Mouse (Mus musculus) small intestine, adult 2 months (tissue): ENCODE measurements around the gene Gpr1. TPM values are rescaled to one million over a fixed set of nuclear protein-coding genes. Genes with fewer than 3 reads are reported as not detected.

Experiments
- H3K27ac ChIP-seq: fragments of 200-500 bp; 2 replicates; pipeline ENCODE4 v1.5.1; 2012; ENCODE audit warnings: low read depth, low read length, control low read depth, inconsistent platforms; ENCODE audit not compliant: insufficient read depth
- H3K27me3 ChIP-seq: fragments of 200-500 bp; 2 replicates; pipeline ENCODE4 v1.6.1; 2012; ENCODE audit warnings: mild to moderate bottlenecking, moderate library complexity, low read length, inconsistent platforms; ENCODE audit not compliant: control insufficient read depth, insufficient read depth
- H3K36me3 ChIP-seq: fragments of 200-500 bp; 2 replicates; pipeline ENCODE4 v1.6.1; 2012; ENCODE audit warnings: mild to moderate bottlenecking, low read length, control low read depth, inconsistent platforms; ENCODE audit not compliant: control insufficient read depth, insufficient read depth
- H3K4me1 ChIP-seq: fragments of 200-500 bp; 2 replicates; pipeline ENCODE4 v1.6.1; 2012; ENCODE audit warnings: low read length, inconsistent platforms, mixed read lengths; ENCODE audit not compliant: control insufficient read depth, insufficient read depth, insufficient read length
- H3K4me3 ChIP-seq: fragments of 200-500 bp; 2 replicates; pipeline ENCODE4 v1.5.1; 2012; ENCODE audit warnings: low read depth, mild to moderate bottlenecking, control low read depth, inconsistent platforms, low read length, moderate library complexity
- CTCF ChIP-seq: fragments of 200-500 bp; IDR thresholded peaks from 2 replicates; pipeline ENCODE4 v1.5.1; 2012; ENCODE audit warnings: low read depth, mild to moderate bottlenecking, control low read depth, inconsistent platforms, low read length, moderate library complexity, mixed read lengths; ENCODE audit not compliant: insufficient replicate concordance, insufficient read length; ENCODE audit errors: extremely low read depth
- POLR2A ChIP-seq: fragments of 200-500 bp; IDR thresholded peaks from 2 replicates; pipeline ENCODE4 v1.6.1; 2012; ENCODE audit warnings: low read depth, mild to moderate bottlenecking, control low read depth, inconsistent platforms, low read length, moderate library complexity
- WGBS: fragments of 180-500 bp; shearing (Covaris S2); methylation state at CpG from one replicate; pipeline ENCODE4 v1.1.7; 2018; 5-methylcytosine and 5-hydroxymethylcytosine counted together
- polyA plus RNA-seq: library from polyadenylated mRNA; depleted of rRNA; stranded (reverse); fragments of >200 nt; gene quantifications from 2 replicates; pipeline ENCODE4 v1.2.3, GENCODE M21; 2012

Gene Gpr1
- polyA plus RNA-seq, 1 experiment: not detected

GRCm38 (mm10) chr1:63246862-63247521 is 32.6 kb upstream of the Gpr1 start:
- Histone ChIP-seq H3K4me3 (no peak overlapping the region), H3K27ac (no peak overlapping the region), H3K4me1 (no peaks in the 10 kb centered on the region), H3K36me3 (no peaks in the 10 kb centered on the region), H3K27me3 (peaks cover 30% of the 10 kb centered on the region)
- WGBS: 10% methylated on average over 16 of the region's 16 CpGs
- no peak for TF ChIP-seq CTCF
- no peak for TF ChIP-seq POLR2A

GRCm38 (mm10) chr1:63243854-63244253 is 29.5 kb upstream of the Gpr1 start:
- peaks cover 24% of the 10 kb centered on the region for H3K27me3 ChIP-seq
- H3K27ac ChIP-seq: no peak overlapping the region
- H3K4me1 ChIP-seq: no peaks in the 10 kb centered on the region
- no peak overlapping the region for H3K4me3 ChIP-seq
- TF ChIP-seq POLR2A (no peak), CTCF (no peak)
- no peaks in the 10 kb centered on the region for H3K36me3 ChIP-seq
- WGBS: 51% methylated on average over 4 of the region's 4 CpGs

GRCm38 (mm10) chr1:63239751-63240150 is 25.4 kb upstream of the Gpr1 start:
- Histone ChIP-seq H3K4me3 (no peak overlapping the region), H3K36me3 (no peaks in the 10 kb centered on the region), H3K27me3 (no peaks in the 10 kb centered on the region), H3K4me1 (no peaks in the 10 kb centered on the region), H3K27ac (no peak overlapping the region)
- TF ChIP-seq POLR2A (no peak), CTCF (no peak)
- WGBS: 79% methylated on average over 8 of the region's 8 CpGs

GRCm38 (mm10) chr1:63239305-63239704 is 25.0 kb upstream of the Gpr1 start:
- H3K4me3 ChIP-seq: no peak overlapping the region
- no peaks in the 10 kb centered on the region for H3K27me3 ChIP-seq
- no peak overlapping the region for H3K27ac ChIP-seq
- TF ChIP-seq POLR2A (no peak), CTCF (no peak)
- no peaks in the 10 kb centered on the region for H3K4me1 ChIP-seq
- no peaks in the 10 kb centered on the region for H3K36me3 ChIP-seq
- 42% methylated on average over 4 of the region's 4 CpGs for WGBS

GRCm38 (mm10) chr1:63237371-63237770 is 23.0 kb upstream of the Gpr1 start:
- Histone ChIP-seq H3K36me3 (no peaks in the 10 kb centered on the region), H3K27ac (no peak overlapping the region), H3K27me3 (no peaks in the 10 kb centered on the region), H3K4me3 (no peak overlapping the region), H3K4me1 (no peaks in the 10 kb centered on the region)
- WGBS: 21% methylated on average over 5 of the region's 5 CpGs
- TF ChIP-seq CTCF (no peak), POLR2A (no peak)

- 80% methylated on average over 5 of the region's 5 CpGs for WGBS
- TF ChIP-seq CTCF (no peak), POLR2A (no peak)
- Histone ChIP-seq H3K27ac (no peak overlapping the region), H3K4me1 (no peaks in the 10 kb centered on the region), H3K36me3 (no peaks in the 10 kb centered on the region), H3K4me3 (no peak overlapping the region), H3K27me3 (0 out of 2 replicates have a peak, but pooled peaks cover 2% of the 10 kb centered on the region)
These were observed 12.9 kb upstream of the Gpr1 start for GRCm38 (mm10) chr1:63227241-63227640.

- Histone ChIP-seq H3K27ac (no peak overlapping the region), H3K4me1 (no peaks in the 10 kb centered on the region), H3K27me3 (0 out of 2 replicates have a peak, but pooled peaks cover 2% of the 10 kb centered on the region), H3K36me3 (no peaks in the 10 kb centered on the region), H3K4me3 (no peak overlapping the region)
- no peak for TF ChIP-seq POLR2A
- TF ChIP-seq CTCF: no peak
- WGBS: 17% methylated on average over 7 of the region's 7 CpGs
These were observed 11.5 kb upstream of the Gpr1 start for GRCm38 (mm10) chr1:63225890-63226289.
